Mouse (Mus musculus) ES-E14 (cell line): ENCODE measurements at regions not wholly inside any gene's neighbourhood (a gene's known extent, or its start where the extent isn't known, plus 50 kb on each side); places are given as distances from the start of the nearest gene placed in this dataset.

Experiments used
- DNase-seq: peaks from one replicate; pipeline ENCODE4 v3.0.0-alpha.2; 2013; ENCODE audit warnings: low read depth, low spot score
- H3K27ac ChIP-seq: 2 replicates; pipeline ENCODE4 v1.5.1; 2012; ENCODE audit warnings: low read depth, mild to moderate bottlenecking, low read length, moderate library complexity, mixed read lengths; ENCODE audit not compliant: poor library complexity, insufficient read depth, severe bottlenecking
- H3K36me3 ChIP-seq: 2 replicates; pipeline ENCODE4 v1.6.1; 2012; ENCODE audit warnings: mild to moderate bottlenecking, low read length, moderate library complexity, mixed read lengths; ENCODE audit not compliant: control insufficient read depth, poor library complexity, insufficient read depth, severe bottlenecking
- H3K4me1 ChIP-seq, 2 experiments: fragments of 150-350 bp in 1 of 2; sonication (generic) in 1 of 2; 2 replicates each; pipeline ENCODE4 v1.6.1; 2012; ENCODE audit warnings: low read length in 2 of 2, mild to moderate bottlenecking in 1 of 2, mixed read lengths in 1 of 2; ENCODE audit not compliant: control insufficient read depth in 2 of 2, insufficient read depth in 2 of 2, poor library complexity in 1 of 2
- H3K4me3 ChIP-seq, 2 experiments: fragments of 150-350 bp in 1 of 2; sonication (generic) in 1 of 2; 2 replicates each; pipeline ENCODE4 v1.5.1; 2012; ENCODE audit warnings: low read length in 2 of 2, low read depth in 1 of 2, mild to moderate bottlenecking in 1 of 2, mixed read lengths in 1 of 2; ENCODE audit not compliant: insufficient read depth in 1 of 2, poor library complexity in 1 of 2, severe bottlenecking in 1 of 2
- H3K9ac ChIP-seq: 2 replicates; pipeline ENCODE4 v1.6.1; 2012; ENCODE audit warnings: low read depth, mild to moderate bottlenecking, low read length, mixed read lengths; ENCODE audit not compliant: poor library complexity, insufficient read depth, severe bottlenecking
- H3K9me3 ChIP-seq: fragments of 150-350 bp; sonication (generic); 2 replicates; pipeline ENCODE4 v1.6.1; 2012; ENCODE audit warnings: low read depth, mild to moderate bottlenecking, low read length; ENCODE audit not compliant: control insufficient read depth, insufficient read depth
- CHD2 ChIP-seq: IDR thresholded peaks from 2 replicates; pipeline ENCODE4 v1.6.1; 2014; ENCODE audit warnings: mild to moderate bottlenecking, low read depth, low read length, inconsistent platforms
- HCFC1 ChIP-seq: IDR thresholded peaks from 2 replicates; pipeline ENCODE4 v1.6.1; 2012; ENCODE audit warnings: low read length, inconsistent platforms, borderline replicate concordance; ENCODE audit not compliant: insufficient read depth
- MAFK ChIP-seq: IDR thresholded peaks from 2 replicates; pipeline ENCODE4 v1.6.1; 2014; ENCODE audit warnings: mild to moderate bottlenecking, low read depth, low read length, inconsistent platforms; ENCODE audit not compliant: insufficient read depth
- ZC3H11A ChIP-seq: IDR thresholded peaks from 2 replicates; pipeline ENCODE4 v1.6.1; 2012; ENCODE audit warnings: low read depth, mild to moderate bottlenecking, inconsistent platforms, low read length, borderline replicate concordance
- ZNF384 ChIP-seq: IDR thresholded peaks from 2 replicates; pipeline ENCODE4 v1.6.1; 2012; ENCODE audit warnings: low read depth, low read length, inconsistent platforms
- in situ Hi-C, 2 experiments: fragments of 600-800 bp; cut with MboI; formaldehyde crosslinking; loops; one replicate each; pipeline ENCODE4 v1.15.1; 2025; ENCODE audit warnings: low sequenced_read_pairs in 2 of 2, inconsistent platforms in 1 of 2; ENCODE audit not compliant: unreplicated experiment in 2 of 2

DNA sequence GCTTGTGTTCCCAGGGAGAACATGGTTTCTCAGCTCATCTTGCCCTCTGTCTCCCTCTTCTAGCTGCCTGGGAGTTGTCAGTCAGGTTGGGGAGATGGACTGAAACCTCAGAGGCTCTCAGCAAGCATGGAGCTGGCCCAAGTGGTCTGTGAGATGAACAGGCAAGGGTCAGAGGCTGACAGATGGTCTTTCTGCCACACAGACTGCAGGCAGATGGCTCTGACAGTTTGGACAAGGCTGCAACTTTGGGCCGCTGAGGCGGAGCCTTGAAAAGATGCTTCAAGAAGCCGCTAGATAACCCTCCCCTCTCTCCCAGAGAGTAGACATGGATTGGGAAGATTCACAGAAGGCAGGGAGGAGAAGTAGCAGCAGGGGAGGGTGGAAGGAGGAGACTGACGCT, 252.7 kb upstream of the Rora start:
- Histone ChIP-seq H3K27ac (no peak overlapping the region), H3K9ac (no peak overlapping the region), H3K4me3 (no peak overlapping the region), H3K4me1 (no peaks in the 10 kb centered on the region), H3K36me3 (no peaks in the 10 kb centered on the region), H3K9me3 (no peaks in the 10 kb centered on the region)
- DNase-seq, result no peak
- TF ChIP-seq HCFC1, result no peak
- TF ChIP-seq ZC3H11A, result no peak
- TF ChIP-seq ZNF384, result no peak
- TF ChIP-seq CHD2, result no peak
- in situ Hi-C loops, result no loop called here

DNA sequence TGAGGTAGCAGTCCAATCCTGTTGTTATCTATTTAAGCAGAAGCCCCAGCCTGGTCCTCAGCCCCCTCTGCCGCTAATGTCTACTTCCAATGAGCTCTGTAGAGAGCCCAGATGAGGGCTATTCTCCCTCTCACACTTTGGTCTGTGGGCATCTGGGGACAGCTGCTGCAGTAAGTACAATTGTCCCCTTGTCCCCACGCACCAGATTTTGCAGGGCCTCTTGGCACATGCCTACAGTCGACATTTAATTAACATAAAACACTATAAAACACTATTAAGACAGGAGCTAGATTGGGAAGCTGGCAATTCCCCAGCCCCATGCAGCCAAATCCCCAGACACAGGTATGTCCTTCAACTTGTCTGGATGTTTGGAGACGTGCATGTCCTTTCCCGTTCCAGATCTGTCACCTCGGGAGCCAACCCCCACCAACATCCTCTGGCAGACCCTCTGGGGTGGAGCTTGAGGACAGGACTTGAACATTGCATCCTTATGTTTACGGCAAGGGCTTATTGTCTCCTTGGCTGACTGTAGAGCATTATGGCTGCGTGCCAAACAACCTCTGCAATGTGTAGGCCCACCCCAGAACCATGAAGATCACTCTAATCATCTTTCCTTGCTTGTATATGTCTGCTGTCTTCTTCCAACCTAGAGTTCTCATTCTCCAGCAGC, 251.3 kb upstream of the Rora start:
- no peak for DNase-seq
- TF ChIP-seq HCFC1 (no peak), ZNF384 (no peak)
- H3K9me3 ChIP-seq, result no peaks in the 10 kb centered on the region
- no peaks in the 10 kb centered on the region for H3K4me1 ChIP-seq
- no peak overlapping the region for H3K4me3 ChIP-seq
- no peak overlapping the region for H3K27ac ChIP-seq
- no peak overlapping the region for H3K9ac ChIP-seq
- in situ Hi-C loops, result no loop called here
- no peaks in the 10 kb centered on the region for H3K36me3 ChIP-seq

DNA sequence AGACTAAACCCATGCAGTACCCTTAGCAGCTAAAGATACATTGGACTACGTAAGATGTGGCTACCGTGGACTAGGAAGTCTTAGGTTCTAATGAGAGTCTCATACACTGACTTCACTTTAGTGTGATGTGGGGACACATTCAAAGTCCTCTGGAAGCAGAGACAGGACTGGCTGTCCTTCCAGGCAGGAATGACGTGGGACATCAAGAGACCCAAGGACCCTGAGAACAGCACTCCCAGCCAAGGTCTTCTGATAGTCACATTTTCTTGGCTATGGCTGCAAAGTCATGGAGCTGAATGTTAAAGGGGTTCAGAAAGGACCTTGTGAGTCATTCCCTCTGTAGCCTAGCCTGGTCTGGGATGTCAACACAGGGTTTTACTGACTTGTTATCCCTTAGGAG, 250.6 kb upstream of the Rora start:
- in situ Hi-C loops, result no loop called here

DNA sequence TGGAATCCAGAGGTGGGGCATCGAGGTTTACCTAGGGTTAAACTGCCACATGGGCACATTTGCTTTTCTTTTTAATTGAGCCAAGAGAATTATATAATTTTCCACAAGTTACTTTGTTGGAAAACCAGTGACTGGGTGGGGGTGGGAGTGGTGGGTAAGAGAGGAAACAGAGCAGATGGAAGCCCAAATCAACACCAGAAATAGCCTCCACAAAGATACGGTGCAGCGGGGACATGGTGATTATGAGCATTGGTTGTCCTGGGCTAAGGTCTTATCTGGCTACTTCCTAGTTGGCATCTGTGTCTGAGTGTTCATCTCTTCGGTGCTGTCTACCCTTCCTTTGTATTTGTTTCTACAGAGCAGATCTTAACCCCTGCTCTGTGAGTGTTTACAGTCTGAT, 250.1 kb upstream of the Rora start:
- Histone ChIP-seq H3K4me1 (no peaks in the 10 kb centered on the region), H3K36me3 (no peaks in the 10 kb centered on the region), H3K4me3 (no peak overlapping the region), H3K9ac (no peak overlapping the region), H3K9me3 (no peaks in the 10 kb centered on the region), H3K27ac (no peak overlapping the region)
- no peak for DNase-seq
- TF ChIP-seq ZNF384 (no peak), ZC3H11A (no peak), CHD2 (no peak), HCFC1 (no peak), MAFK (no peak)
- in situ Hi-C loops, result no loop called here

More for the DNA sequence above, 250.6 kb upstream of the Rora start:
- DNase-seq, result no peak
- Histone ChIP-seq H3K9ac (no peak overlapping the region), H3K4me1 (no peaks in the 10 kb centered on the region), H3K27ac (no peak overlapping the region), H3K36me3 (no peaks in the 10 kb centered on the region), H3K9me3 (no peaks in the 10 kb centered on the region), H3K4me3 (no peak overlapping the region)
- TF ChIP-seq HCFC1 (no peak), CHD2 (no peak), ZC3H11A (no peak), MAFK (no peak), ZNF384 (no peak)

DNA sequence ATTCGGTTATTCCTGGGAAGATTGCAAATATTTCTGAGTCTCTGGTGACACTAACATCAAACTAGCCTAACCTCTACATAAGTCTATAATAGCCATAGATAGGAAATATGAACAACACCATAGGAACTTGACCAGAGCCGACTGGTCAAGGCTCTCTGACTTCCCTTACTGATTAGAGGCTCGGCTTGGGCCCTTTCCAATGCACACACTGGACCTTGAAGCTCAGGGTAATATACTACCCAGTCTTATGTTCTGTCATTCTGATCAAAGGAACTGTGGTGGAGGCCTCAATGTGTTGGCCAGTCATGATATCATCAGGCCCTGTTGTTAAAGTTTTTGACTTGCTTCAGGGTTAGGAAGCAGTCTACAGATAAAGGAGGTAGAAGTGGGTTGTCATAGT, 243.8 kb upstream of the Rora start:
- DNase-seq, result no peak
- Histone ChIP-seq H3K9ac (no peak overlapping the region), H3K36me3 (no peaks in the 10 kb centered on the region), H3K27ac (no peak overlapping the region), H3K4me1 (no peaks in the 10 kb centered on the region), H3K9me3 (no peaks in the 10 kb centered on the region), H3K4me3 (no peak overlapping the region)
- in situ Hi-C loops, result no loop called here
- TF ChIP-seq CHD2 (no peak), ZNF384 (no peak), MAFK (no peak), ZC3H11A (no peak), HCFC1 (no peak)
